Mouse (Mus musculus) brain, adult 10 weeks (tissue): Measurements from ENCODE around the gene Naa80. TPM values are rescaled to one million over a fixed set of nuclear protein-coding genes. Genes with fewer than 3 reads are reported as not detected.

Experiments
- polyA plus RNA-seq: library from polyadenylated mRNA; stranded (reverse); fragments of 350-450 nt; fragmentation: Illumina TruSeq; extraction: RNeasy Lipid Tissue Mini Kit (QIAGEN cat#74804); gene quantifications from one replicate; pipeline ENCODE4 v1.2.3, GENCODE M21; 2015; ENCODE audit warnings: low read depth, low replicate concordance

The Naa80 gene
- polyA plus RNA-seq, result 13.9 TPM

DNA sequence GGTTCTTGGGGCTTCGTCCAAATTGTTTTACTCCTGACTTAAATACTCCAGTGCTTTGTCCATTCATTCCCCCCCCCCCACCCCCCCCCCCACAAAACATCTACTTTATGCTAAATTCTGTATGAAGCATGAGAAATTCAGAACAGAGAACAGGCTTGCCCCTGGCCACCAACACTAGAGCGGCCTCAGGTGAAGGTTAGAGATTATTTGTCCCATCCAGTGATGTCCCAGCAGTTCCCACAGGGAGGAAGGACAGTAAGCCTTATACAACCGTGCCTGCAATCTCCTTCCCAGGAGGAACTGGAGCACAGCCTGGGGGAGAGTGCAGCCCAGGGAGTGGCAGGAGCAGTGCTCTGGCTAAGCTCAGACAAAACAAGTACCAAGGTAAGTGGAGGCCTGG is at the start of gene Naa80:
TSS of gene Naa80 (plus strand) at position 301 of the 400 bp plus-strand sequence.

DNA sequence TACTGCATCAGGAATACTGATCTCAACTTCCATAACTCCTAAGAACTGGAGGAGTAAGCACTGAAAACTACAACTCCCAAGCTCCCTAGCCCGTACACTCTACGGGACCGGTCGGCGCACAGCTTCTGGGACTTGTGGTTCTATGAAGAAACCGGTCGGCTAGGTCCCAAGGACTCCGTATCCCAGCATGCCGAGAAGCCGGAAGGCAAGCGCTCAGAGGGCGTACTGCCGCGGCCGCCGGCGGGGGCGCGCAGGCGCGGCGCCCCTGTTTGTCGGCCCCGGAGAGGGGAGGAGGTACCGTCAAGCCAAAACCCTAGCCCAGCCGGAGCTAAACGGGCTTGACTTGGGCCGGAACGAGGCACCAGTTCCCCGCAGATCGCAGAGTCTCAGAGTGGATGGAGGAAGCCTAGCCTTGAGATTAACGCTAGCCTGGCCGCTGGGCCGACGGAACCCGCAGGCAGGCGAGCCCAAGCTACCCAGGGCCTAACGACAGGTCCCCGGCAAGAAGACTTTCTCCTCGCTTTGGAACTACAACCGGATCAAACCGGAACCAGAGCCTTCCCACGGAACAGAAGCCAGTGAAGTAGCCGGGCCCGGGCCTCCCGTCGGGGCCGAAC is 44.8 kb upstream of the Naa80 start, which contains the start of gene Tmem115:
TSS of gene Tmem115 (plus strand) at position 155 of the 617 bp plus-strand sequence.

GRCm38 (mm10) chr9:107541474-107542351 is 37.0 kb upstream of the Naa80 start, which contains the start of the genes Cyb561d2 and Nprl2:
Gene Cyb561d2 (minus strand): TSS chr9:107542193.
Gene Nprl2 (plus strand): TSS chr9:107542226.

DNA sequence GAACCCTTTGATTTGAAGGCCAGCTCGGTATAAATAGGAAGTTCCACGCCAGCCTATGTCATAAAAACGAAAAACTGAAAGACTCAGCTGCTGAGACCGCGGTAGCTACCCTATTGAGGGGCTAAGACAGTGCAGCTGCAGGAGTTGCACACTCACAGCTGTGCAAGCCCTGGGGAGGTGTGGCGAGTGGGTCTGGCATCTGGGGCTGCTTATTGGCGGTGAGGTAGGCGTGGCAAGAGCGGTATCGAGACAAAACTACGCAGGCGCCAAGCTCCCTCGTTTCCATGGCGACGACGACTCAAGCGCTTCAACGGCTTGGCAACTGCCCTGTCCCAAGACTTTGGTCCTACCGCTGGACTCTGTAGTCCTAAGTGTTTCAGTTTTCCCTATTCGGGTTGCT is 31.7 kb upstream of the Naa80 start, which contains the start of gene Zmynd10:
TSS of gene Zmynd10 (plus strand) at position 273 of the 400 bp plus-strand sequence.

DNA sequence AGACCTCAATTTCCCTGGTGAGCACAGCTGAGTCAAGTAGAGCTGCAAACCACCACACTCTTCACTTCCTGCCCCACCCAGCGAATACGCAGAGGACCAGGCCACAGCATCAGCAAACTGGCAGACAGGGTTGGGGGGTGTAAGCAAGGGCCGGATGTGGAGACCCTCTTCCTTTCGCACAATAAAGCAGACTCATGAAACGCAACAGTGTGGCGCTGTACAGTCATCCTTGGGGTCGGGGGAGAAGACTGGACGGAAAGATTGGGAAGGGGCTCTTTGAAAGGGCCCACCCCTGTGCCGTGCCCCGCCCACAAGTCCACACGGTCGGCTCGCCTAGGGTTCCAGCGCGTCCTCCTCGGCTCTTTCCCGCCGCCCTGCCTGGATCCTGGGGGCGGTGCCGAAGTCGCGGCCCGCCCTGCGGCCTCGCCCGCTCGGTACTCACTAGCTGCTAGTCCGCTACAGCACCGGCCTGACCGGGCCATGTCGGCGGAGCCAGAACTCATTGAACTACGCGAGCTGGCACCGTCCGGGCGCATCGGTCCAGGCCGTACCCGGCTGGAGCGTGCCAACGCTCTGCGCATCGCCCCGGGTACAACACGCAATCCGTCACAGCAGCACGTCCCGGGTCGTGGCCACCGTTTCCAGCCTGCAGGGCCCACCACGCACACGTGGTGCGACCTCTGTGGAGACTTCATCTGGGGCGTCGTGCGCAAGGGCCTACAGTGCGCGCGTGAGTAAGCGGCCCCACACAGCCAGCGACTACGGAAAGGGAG is 27.4 kb upstream of the Naa80 start, which contains the start of gene Rassf1:
TSS of gene Rassf1 (plus strand) at position 439 of the 773 bp plus-strand sequence.

GRCm38 (mm10) chr9:107563029-107563581 is 15.6 kb upstream of the Naa80 start, which contains the start of gene Tusc2:
Gene Tusc2 (plus strand): TSS chr9:107563255.

DNA sequence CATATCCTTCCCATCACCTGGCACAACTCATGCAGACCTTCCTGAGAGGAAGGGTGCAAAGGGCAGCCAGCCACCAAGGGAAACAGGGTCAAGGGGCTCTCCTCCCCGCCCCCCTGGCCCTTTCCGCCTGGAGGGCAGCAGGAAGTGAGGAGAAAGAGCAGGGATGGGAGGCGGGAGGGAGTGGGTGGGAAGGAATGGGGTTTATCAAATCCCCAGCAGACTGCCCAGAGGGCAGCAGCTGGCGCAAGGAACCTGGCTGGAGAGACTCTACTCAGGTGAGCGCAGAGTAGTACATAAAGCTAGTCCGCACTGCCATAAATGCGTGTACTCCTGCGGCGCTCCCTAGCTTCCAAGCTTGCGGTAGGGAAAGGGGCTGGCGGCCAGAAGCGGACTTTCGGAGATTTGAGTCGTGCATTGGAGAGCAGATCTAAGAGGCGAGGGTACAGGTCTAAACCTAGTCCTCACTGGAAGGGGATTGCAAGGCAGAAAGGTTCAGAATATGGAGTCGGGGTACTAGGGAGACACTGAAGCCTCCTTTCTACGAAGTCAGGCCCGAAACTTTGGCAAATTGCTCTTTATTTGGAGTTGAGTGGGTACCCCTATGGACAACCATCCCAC is 10.9 kb upstream of the Naa80 start, which contains the start of gene Hyal2:
TSS of gene Hyal2 (plus strand) at position 244 of the 618 bp plus-strand sequence.

GRCm38 (mm10) chr9:107576357-107577107 is 2.2 kb upstream of the Naa80 start, which contains the start of gene Hyal1:
Gene Hyal1 (plus strand): TSS chr9:107576927.

DNA sequence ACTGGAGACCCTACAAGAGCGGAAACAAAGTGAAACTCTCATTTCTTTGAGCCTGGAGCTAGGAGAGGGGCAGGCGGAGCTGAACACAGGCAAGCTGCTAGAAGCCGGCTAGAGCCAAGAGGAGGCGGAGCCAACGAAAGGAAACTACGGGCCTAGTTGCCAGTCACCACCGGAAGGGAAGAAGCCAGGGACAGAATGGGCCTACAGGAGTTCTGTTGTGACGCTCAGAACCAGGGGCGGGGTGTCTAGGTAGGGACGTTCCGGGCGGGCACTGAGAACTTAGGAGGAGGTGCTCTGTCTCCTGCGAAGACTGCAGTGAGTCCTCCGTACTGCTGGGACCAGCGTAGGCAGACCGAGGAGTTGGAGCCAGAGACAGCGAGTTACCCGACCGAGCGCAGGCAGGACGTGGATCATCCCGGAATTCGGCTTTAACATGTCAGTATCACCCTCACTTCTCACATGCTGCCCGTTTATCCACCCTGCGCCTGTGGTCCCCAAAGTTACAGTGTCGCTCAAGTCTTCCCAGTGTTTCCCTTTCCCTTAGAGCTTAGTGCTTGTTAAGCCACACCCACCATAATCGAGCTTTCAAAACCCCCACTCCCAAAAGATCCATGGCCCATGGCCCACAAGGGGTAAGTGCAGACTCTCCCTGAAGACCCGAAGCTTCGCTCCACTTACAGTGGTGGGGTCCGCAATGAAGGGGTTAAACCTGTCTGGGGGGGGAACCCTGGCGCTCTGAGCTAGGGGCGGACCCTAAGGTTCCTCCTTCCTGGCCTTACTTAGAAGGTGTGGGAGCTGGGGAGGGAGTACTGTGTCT is 2.0 kb downstream of the Naa80 start, which contains the start of gene Hyal3:
TSS of gene Hyal3 (plus strand) at position 318 of the 817 bp plus-strand sequence.

DNA sequence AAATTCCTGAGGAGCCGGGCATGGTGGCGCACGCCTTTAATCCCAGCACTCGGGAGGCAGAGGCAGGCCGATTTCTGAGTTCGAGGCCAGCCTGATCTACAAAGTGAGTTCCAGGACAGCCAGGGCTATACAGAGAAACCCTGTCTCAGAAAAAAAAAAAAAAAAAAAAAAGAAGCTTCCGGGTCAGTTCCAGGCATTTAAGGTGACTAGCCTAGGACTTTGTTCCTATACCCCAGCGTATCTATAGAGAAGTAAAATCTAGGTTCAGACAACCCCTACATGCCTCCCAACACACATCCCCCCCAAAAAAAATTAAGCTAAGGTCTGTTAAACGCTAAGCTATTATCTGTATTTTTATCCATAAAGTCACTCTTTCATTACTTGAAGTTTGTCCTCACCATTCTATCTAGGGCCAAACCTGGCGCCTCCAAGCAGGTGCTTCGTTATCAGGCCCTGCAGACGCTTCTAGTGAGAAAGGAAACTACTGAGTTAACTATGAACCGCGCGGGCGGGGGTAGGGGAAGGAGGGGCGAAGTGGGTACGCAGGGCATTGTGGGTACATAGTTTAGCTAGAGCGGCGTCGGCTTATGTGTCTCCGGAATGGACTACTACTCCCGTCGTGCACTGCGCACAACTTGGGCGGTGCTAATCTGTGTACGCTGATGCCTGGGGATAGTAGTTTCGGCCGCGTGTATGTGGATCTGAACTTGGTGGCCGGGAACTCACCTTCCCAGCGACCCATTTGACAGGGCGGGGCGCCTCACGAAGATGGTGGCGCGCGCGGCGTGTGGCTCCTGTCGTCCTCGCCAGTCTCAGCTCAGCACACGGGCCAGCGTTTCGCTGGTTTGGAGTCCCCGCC is 8.5 kb downstream of the Naa80 start, which contains the start of gene Ifrd2:
TSS of gene Ifrd2 (plus strand) at position 669 of the 859 bp plus-strand sequence.

DNA sequence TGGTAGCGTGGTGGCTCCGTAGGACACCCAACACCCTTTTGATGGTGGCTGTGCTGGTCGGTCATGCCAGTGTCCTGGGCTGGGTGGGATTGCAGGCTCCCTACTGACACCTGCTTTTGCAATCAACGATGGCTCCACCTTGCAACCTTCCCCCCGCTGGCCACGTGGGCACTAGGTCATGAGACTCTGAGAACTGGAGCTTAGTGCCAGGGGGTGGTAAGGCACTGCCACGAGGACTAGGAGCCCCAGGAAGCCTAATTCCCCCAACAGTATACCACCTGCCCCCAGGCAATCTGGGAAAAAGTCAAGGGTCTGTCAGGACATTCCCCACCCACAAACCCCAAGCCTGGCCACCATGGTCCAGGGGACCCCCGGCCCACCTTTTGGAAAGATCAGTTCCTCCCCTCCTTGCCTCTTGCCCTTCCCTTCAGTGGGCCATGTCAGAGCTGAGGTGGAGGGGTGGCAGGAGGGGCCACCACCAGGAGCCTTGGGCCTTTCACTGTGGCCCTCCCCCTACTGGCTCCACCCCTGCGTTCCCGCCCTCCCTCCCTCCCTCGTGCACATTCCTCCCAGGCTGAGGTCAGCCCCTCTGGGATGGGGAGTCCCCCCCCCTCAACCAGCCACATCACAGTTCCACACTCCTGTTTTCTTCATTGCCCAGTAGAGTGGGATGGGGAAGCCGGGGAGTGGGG is 30.2 kb downstream of the Naa80 start, which contains the start of gene Sema3b:
TSS of gene Sema3b (minus strand) at position 489 of the 692 bp plus-strand sequence.

Other genes with a start within 250 kb of the Naa80 start
- gene Hemk1, start 240.5 kb upstream of the Naa80 start, polyA plus RNA-seq, result 21.8 TPM
- gene 6430571L13Rik, start 238.3 kb upstream of the Naa80 start, polyA plus RNA-seq, result 4.8 TPM
- 24.0 TPM for gene Cacna2d2, start 179.3 kb upstream of the Naa80 start, polyA plus RNA-seq
- 28.6 TPM for gene Tmem115, start 44.9 kb upstream of the Naa80 start, polyA plus RNA-seq
- gene Cyb561d2, start 36.7 kb upstream of the Naa80 start, polyA plus RNA-seq, result 25.1 TPM
- 63.2 TPM for gene Nprl2, start 36.7 kb upstream of the Naa80 start, polyA plus RNA-seq
- gene Zmynd10, start 31.6 kb upstream of the Naa80 start, polyA plus RNA-seq, result 5.0 TPM
- gene Rassf1, start 27.3 kb upstream of the Naa80 start, polyA plus RNA-seq, result 17.8 TPM
- gene Tusc2, start 15.6 kb upstream of the Naa80 start, polyA plus RNA-seq, result 143 TPM
- gene Hyal2, start 10.9 kb upstream of the Naa80 start, polyA plus RNA-seq, result 12.1 TPM
- gene Hyal1, start 2.0 kb upstream of the Naa80 start, polyA plus RNA-seq, result 4.5 TPM
- 0.57 TPM for gene Hyal3, start 1.9 kb downstream of the Naa80 start, polyA plus RNA-seq
- 12.0 TPM for gene Ifrd2, start 8.8 kb downstream of the Naa80 start, polyA plus RNA-seq
- gene Sema3b, start 30.3 kb downstream of the Naa80 start, polyA plus RNA-seq, result 2.2 TPM
- 173 TPM for gene Gnai2, start 56.5 kb downstream of the Naa80 start, polyA plus RNA-seq
- gene Slc38a3, start 90.6 kb downstream of the Naa80 start, polyA plus RNA-seq, result 76.0 TPM
- not detected for gene Gnat1, start 100.8 kb downstream of the Naa80 start, polyA plus RNA-seq
- 13.8 TPM for gene Sema3f, start 131.6 kb downstream of the Naa80 start, polyA plus RNA-seq
- 105 TPM for gene Rbm5, start 192.1 kb downstream of the Naa80 start, polyA plus RNA-seq